Mouse (Mus musculus) CD4-positive helper T cell, adult 2 months (primary cell): ENCODE results near the gene Mrgprb3.

ENCODE experiments used
- DNase-seq: peaks from one replicate; pipeline ENCODE4 v3.0.0-alpha.2; 2012; ENCODE audit warnings: low read depth, missing footprints, low spot score

Mrgprb3 gene

DNA sequence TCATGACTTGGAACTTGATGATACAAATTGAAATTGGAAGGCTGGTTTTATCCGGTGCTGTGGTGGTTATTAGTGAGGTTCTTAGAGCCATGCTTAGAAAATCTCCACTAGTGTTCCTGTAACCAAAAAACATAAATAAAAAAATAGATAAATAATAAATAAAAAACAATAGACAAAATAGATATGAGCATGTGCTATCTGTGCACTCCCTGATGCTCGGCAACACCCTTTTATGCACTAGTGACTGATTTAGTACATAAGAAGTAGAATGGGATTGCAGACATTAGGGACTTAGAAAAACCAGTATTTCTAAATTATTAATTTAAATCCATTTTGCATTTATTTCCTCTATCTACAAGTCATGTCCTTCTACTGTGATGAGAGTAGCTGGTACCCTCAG lies at the start of gene Mrgprb3:
Gene Mrgprb3 (minus strand): TSS at position 101 of the 400 bp plus-strand sequence.
- DNase-seq, result no peak
